Mouse (Mus musculus) kidney, adult 2 months (tissue): ENCODE data around the gene Ptpro.

ENCODE experiments used
- CTCF ChIP-seq: fragments of 200-500 bp; conservative IDR thresholded peaks from 2 replicates; pipeline ENCODE4 v1.5.1; 2011; ENCODE audit warnings: low read depth, mild to moderate bottlenecking, control low read depth, low read length, moderate library complexity, mixed read lengths; ENCODE audit not compliant: insufficient read depth, insufficient read length
- POLR2A ChIP-seq: fragments of 200-500 bp; IDR thresholded peaks from one replicate; pipeline ENCODE4 v1.6.1; 2011; ENCODE audit warnings: low read depth, low read length, control low read depth

GRCm38 (mm10) chr6:137319658-137320057 lies 67.5 kb downstream of the Ptpro start:
- TF ChIP-seq POLR2A, result no peak
- TF ChIP-seq CTCF, result no peak
